Mouse (Mus musculus) midbrain, postnatal 0 days (tissue): ENCODE results near the gene Med12l. TPM values are rescaled to one million over a fixed set of nuclear protein-coding genes. Genes with fewer than 3 reads are reported as not detected.
"Not testable (repeated sequence)": the region's sequence is repeated elsewhere in the genome, so short reads cannot be mapped to it uniquely, and the experiment has no call there.

Experiments
- ATAC-seq: fragments of 200-750 bp; cut with Nextera tagmentation; 2 replicates; pipeline ENCODE4 v1.8.0; 2017; ENCODE audit warnings: moderate number of reproducible peaks, mild to moderate bottlenecking, moderate TSS enrichment, moderate library complexity; ENCODE audit not compliant: low FRiP score
- DNase-seq: peaks from one replicate; pipeline ENCODE4 v3.0.0-alpha.2; 2015; ENCODE audit warnings: low spot score
- H3K27ac ChIP-seq: fragments of 300-500 bp; sonication (generic); 2 replicates; pipeline ENCODE4 v1.5.1; 2014; ENCODE audit warnings: low read depth, mild to moderate bottlenecking, low read length, mixed read lengths
- H3K27me3 ChIP-seq: fragments of 300-500 bp; sonication (generic); 2 replicates; pipeline ENCODE4 v1.6.1; 2014; ENCODE audit warnings: low read length, control low read depth, mixed read lengths; ENCODE audit not compliant: insufficient read depth
- H3K36me3 ChIP-seq: fragments of 300-500 bp; sonication (generic); 2 replicates; pipeline ENCODE4 v1.6.1; 2014; ENCODE audit warnings: low read length, control low read depth, mixed read lengths; ENCODE audit not compliant: insufficient read depth
- H3K4me1 ChIP-seq: fragments of 300-500 bp; sonication (generic); 2 replicates; pipeline ENCODE4 v1.6.1; 2014; ENCODE audit warnings: mild to moderate bottlenecking, control low read depth, antibody characterized with exemption, low read length, mixed read lengths; ENCODE audit not compliant: insufficient read depth
- H3K4me2 ChIP-seq: fragments of 300-500 bp; sonication (generic); 2 replicates; pipeline ENCODE4 v1.6.1; 2014; ENCODE audit warnings: low read depth, mild to moderate bottlenecking, low read length, mixed read lengths; ENCODE audit not compliant: poor library complexity, severe bottlenecking
- H3K4me3 ChIP-seq: fragments of 300-500 bp; sonication (generic); 2 replicates; pipeline ENCODE4 v1.5.1; 2014; ENCODE audit warnings: low read depth, mild to moderate bottlenecking, low read length, moderate library complexity
- H3K9ac ChIP-seq: fragments of 300-500 bp; sonication (generic); replicated peaks from 2 replicates; pipeline ENCODE4 v1.6.1; 2014; ENCODE audit warnings: mild to moderate bottlenecking, low read length, moderate library complexity, mixed read lengths; ENCODE audit not compliant: poor library complexity, severe bottlenecking
- H3K9me3 ChIP-seq: fragments of 300-500 bp; sonication (generic); 2 replicates; pipeline ENCODE4 v1.6.1; 2016; ENCODE audit warnings: low read length, control low read depth
- CTCF ChIP-seq: IDR thresholded peaks from 2 replicates; pipeline ENCODE4 v1.5.1; 2016; ENCODE audit warnings: antibody characterized with exemption, mild to moderate bottlenecking
- WGBS: fragments of 180-500 bp; shearing (Covaris S2); extraction: QIAGEN DNeasy Blood & Tissue Kit; methylation state at CpG from one replicate; pipeline ENCODE4 v1.1.7; 2014; 5-methylcytosine and 5-hydroxymethylcytosine counted together
- polyA plus RNA-seq: library from polyadenylated mRNA; unstranded; fragments of >200 nt; fragmentation: Nextera tagmentation; extraction: Ambion mirVana; gene quantifications from 2 replicates; pipeline ENCODE4 v1.2.1, GENCODE M21; 2015
- total RNA-seq: library from RNA; depleted of rRNA; stranded (reverse); fragments of >200 nt; gene quantifications from 2 replicates; pipeline ENCODE4 v1.2.3, GENCODE M21; 2014

The Med12l gene
- total and polyA plus RNA-seq, 2 experiments from 2014 or later: 3.7 to 23.0 TPM

DNA sequence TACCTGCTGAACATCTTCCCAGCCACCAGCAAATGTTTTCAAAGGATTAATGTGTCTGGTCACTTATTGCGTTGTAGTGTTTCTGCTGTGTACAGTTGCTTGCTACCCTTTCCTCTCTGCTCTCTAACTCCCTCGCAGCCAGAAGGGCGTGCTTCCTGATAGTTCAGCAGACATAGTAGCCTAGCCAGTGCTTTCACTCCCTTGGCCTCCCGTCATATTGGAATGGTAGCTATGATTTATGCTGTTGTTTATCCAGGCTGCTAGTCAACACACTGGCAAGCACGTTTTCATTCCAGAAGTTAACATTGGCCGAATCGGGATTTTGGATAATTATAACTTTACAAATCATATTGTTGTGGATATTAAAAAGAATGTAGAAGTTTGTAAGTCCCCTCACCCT, 54.5 kb downstream of the Med12l start:
- Histone ChIP-seq H3K27me3 (no peaks in the 10 kb centered on the region), H3K9me3 (no peaks in the 10 kb centered on the region), H3K4me2 (no peak overlapping the region), H3K4me3 (no peak overlapping the region), H3K27ac (no peak overlapping the region), H3K36me3 (no peaks in the 10 kb centered on the region), H3K4me1 (no peaks in the 10 kb centered on the region; the same call in 1 of the 2 replicates), H3K9ac (no peak overlapping the region)
- WGBS: 89% methylated on average over 7 of the region's 7 CpGs
- DNase-seq (no peak), ATAC-seq (no peak)
- no peak for TF ChIP-seq CTCF

DNA sequence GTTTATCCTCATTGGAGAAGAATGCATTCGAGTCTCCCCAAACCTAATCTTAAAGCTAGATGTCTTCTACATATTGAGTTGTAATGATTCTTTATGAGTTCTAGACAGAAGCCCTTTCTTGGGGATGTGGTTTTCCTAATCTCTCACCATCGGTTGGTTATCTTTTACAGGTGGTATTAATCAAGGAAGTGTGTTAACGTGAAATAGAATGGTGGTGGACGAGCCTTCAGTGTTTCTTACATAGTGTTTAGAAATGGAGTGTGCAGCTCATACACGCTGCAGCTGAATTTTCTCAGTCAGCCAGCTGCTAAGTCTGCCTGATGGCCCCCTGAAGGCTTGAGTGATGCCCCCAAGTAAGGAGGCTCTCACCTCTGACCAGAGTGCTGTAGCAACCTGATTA, 56.5 kb downstream of the Med12l start:
- no peak for TF ChIP-seq CTCF
- H3K9ac ChIP-seq: no peak overlapping the region
- no peak overlapping the region for H3K4me3 ChIP-seq
- no peak for DNase-seq
- no peaks in the 10 kb centered on the region; the same call in 1 of the 2 replicates for H3K4me1 ChIP-seq
- H3K4me2 ChIP-seq: no peak overlapping the region
- H3K9me3 ChIP-seq: no peaks in the 10 kb centered on the region
- no peaks in the 10 kb centered on the region for H3K36me3 ChIP-seq
- 79% methylated on average over 5 of the region's 5 CpGs for WGBS
- H3K27ac ChIP-seq: no peak overlapping the region
- no peak for ATAC-seq
- no peaks in the 10 kb centered on the region for H3K27me3 ChIP-seq

DNA sequence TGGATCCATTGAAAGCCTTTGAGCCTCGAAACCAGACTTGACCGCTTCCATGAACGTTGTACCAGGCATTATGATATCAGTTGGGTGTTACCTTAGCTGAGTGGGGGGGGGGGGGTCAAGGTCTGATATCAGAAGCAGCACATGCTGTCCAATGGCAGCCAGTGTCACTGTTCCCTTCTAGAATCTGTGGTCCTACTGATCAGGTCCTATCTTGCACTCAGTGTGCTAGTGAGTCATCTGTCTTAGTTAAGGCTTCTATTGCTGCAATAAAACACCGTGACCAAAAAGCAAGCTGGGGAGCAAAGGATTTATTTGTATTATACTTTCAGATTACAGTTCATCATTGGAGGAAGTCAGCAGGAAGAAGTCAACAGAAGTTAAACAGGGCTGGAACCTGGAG, 57.8 kb downstream of the Med12l start:
- H3K4me1 ChIP-seq: no peaks in the 10 kb centered on the region; the same call in 1 of the 2 replicates
- ATAC-seq (no peak), DNase-seq (no peak)
- no peak overlapping the region for H3K4me2 ChIP-seq
- no peaks in the 10 kb centered on the region for H3K36me3 ChIP-seq
- WGBS: 95% methylated on average over 4 of the region's 4 CpGs
- TF ChIP-seq CTCF: no peak
- H3K4me3 ChIP-seq: no peak overlapping the region
- H3K27ac ChIP-seq: no peak overlapping the region
- no peaks in the 10 kb centered on the region for H3K9me3 ChIP-seq
- H3K27me3 ChIP-seq: no peaks in the 10 kb centered on the region
- no peak overlapping the region for H3K9ac ChIP-seq

GRCm38 (mm10) chr3:59065937-59066336, 60.3 kb downstream of the Med12l start:
- no peak overlapping the region for H3K4me3 ChIP-seq
- no peak for ATAC-seq
- H3K4me2 ChIP-seq: no peak overlapping the region
- H3K9me3 ChIP-seq: no peaks in the 10 kb centered on the region
- no peaks in the 10 kb centered on the region for H3K27me3 ChIP-seq
- no peak for DNase-seq
- H3K36me3 ChIP-seq: no peaks in the 10 kb centered on the region
- no peak for TF ChIP-seq CTCF
- H3K4me1 ChIP-seq: no peaks in the 10 kb centered on the region
- WGBS: 84% methylated on average over 3 of the region's 3 CpGs
- no peak overlapping the region for H3K27ac ChIP-seq
- H3K9ac ChIP-seq: no peak overlapping the region

DNA sequence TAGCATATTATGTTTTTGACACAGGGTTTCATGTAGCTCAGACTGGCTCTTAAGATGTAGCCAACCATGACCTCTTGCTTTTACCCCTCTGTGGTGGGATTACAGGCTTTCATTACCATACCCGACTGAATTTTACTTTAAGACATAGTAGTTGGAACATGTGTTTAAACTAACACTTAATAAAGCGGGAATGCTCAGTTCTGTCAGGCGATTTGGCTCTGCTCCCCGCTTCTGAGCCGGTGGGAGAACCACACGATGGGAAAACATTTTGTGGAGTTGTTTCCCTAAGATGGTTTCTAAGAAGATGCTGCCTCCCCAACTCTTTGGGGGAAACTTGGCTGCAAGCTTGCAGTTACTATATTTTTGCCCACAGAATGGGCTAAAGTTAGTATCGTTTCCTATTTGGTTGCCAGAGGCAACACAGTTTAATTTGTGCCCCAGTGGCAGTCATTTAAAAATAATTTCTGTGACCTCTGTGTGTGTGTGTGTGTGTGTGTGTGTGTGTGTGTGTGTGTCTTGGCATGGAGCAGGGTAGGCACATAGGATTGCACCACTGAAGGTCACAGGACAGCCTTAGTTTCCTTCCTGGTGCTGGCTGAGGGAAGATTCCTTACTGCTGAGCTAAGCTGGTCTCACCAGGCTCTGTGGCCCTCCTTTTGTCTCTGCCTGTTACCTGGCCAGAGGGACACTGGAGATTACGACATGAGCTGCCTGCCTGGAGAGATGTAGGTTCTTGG, 61.1 kb downstream of the Med12l start:
- Histone ChIP-seq H3K27ac (no peak overlapping the region), H3K9ac (no peak overlapping the region), H3K27me3 (no peaks in the 10 kb centered on the region), H3K36me3 (no peaks in the 10 kb centered on the region), H3K4me1 (no peaks in the 10 kb centered on the region), H3K4me2 (no peak overlapping the region), H3K9me3 (no peaks in the 10 kb centered on the region), H3K4me3 (no peak overlapping the region)
- ATAC-seq (no peak), DNase-seq (no peak)
- TF ChIP-seq CTCF: no peak
- WGBS: 73% methylated on average over 8 of the region's 8 CpGs

- H3K4me2 ChIP-seq, H3K27me3 ChIP-seq, H3K9me3 ChIP-seq, ATAC-seq, H3K4me3 ChIP-seq, H3K27ac ChIP-seq, H3K4me1 ChIP-seq, H3K36me3 ChIP-seq, H3K9ac ChIP-seq: not testable (repeated sequence)
- 92% methylated on average over 1 of the region's 1 CpGs for WGBS
- TF ChIP-seq CTCF: peak; percentile 57
- peak; percentile 5 for DNase-seq
Measured at GRCm38 (mm10) chr3:59069071-59069470, 63.4 kb downstream of the Med12l start.
